Mouse (Mus musculus) embryonic facial prominence, embryonic 11.5 days (tissue): Measurements from ENCODE around the gene Pbxip1. TPM values are rescaled to one million over a fixed set of nuclear protein-coding genes. Genes with fewer than 3 reads are reported as not detected.

Experiments
- ATAC-seq: fragments of 200-750 bp; cut with Nextera tagmentation; replicated peaks from 2 replicates; pipeline ENCODE4 v1.8.0; 2017; ENCODE audit warnings: low read depth; ENCODE audit not compliant: insufficient number of reproducible peaks, low FRiP score, low TSS enrichment
- DNase-seq: peaks from one replicate; pipeline ENCODE4 v3.0.0-alpha.2; 2015; ENCODE audit warnings: low spot score
- H3K27ac ChIP-seq: fragments of 300-500 bp; sonication (generic); replicated peaks from 2 replicates; pipeline ENCODE4 v1.5.1; 2014; ENCODE audit warnings: mild to moderate bottlenecking, low read depth, low read length, control low read depth
- H3K27me3 ChIP-seq: fragments of 300-500 bp; sonication (generic); 2 replicates; pipeline ENCODE4 v1.6.1; 2014; ENCODE audit warnings: mild to moderate bottlenecking, low read length, moderate library complexity, mixed read lengths; ENCODE audit not compliant: control insufficient read depth, insufficient read depth
- H3K36me3 ChIP-seq: fragments of 300-500 bp; sonication (generic); replicated peaks from 2 replicates; pipeline ENCODE4 v1.6.1; 2014; ENCODE audit warnings: low read depth, mild to moderate bottlenecking, low read length, moderate library complexity, mixed read lengths; ENCODE audit not compliant: control insufficient read depth, insufficient read depth
- H3K4me1 ChIP-seq: fragments of 300-500 bp; sonication (generic); 2 replicates; pipeline ENCODE4 v1.6.1; 2014; ENCODE audit warnings: low read length, mixed read lengths; ENCODE audit not compliant: control insufficient read depth, insufficient read depth
- H3K4me2 ChIP-seq: fragments of 300-500 bp; sonication (generic); 2 replicates; pipeline ENCODE4 v1.6.1; 2014; ENCODE audit warnings: low read depth, mild to moderate bottlenecking, control low read depth, low read length, moderate library complexity
- H3K4me3 ChIP-seq: fragments of 300-500 bp; sonication (generic); 2 replicates; pipeline ENCODE4 v1.5.1; 2014; ENCODE audit warnings: low read depth, low read length, control low read depth
- H3K9ac ChIP-seq: fragments of 300-500 bp; sonication (generic); replicated peaks from 2 replicates; pipeline ENCODE4 v1.6.1; 2014; ENCODE audit warnings: mild to moderate bottlenecking, control low read depth, low read length
- H3K9me3 ChIP-seq: fragments of 300-500 bp; sonication (generic); replicated peaks from 2 replicates; pipeline ENCODE4 v1.6.1; 2016; ENCODE audit warnings: mild to moderate bottlenecking, low read length, inconsistent platforms, mixed read lengths; ENCODE audit not compliant: control insufficient read depth
- WGBS: fragments of 180-500 bp; shearing (Covaris S2); extraction: QIAGEN DNeasy Blood & Tissue Kit; methylation state at CpG from one replicate; pipeline ENCODE4 v1.1.7; 2014; 5-methylcytosine and 5-hydroxymethylcytosine counted together
- polyA plus RNA-seq: library from polyadenylated mRNA; unstranded; fragments of >200 nt; fragmentation: Nextera tagmentation; extraction: Ambion mirVana; gene quantifications from 2 replicates; pipeline ENCODE4 v1.2.1, GENCODE M21; 2014

Gene Pbxip1
- polyA plus RNA-seq, 1 experiment from 2014 or later = 9.1 TPM

- H3K27ac ChIP-seq = no peak overlapping the region
- H3K27me3 ChIP-seq = peaks cover 20% of the 10 kb centered on the region
These were observed 44.6 kb upstream of the Pbxip1 start for GRCm38 (mm10) chr3:89391663-89392511.

GRCm38 (mm10) chr3:89392871-89393311 lies 43.6 kb upstream of the Pbxip1 start:
- DNase-seq = no peak
- peak overlapping the region; percentile 43 for H3K4me3 ChIP-seq
- peaks cover 16% of the 10 kb centered on the region for H3K4me1 ChIP-seq
- under 1% methylated on average over 21 of the region's 24 CpGs for WGBS
- no peak for ATAC-seq
- H3K4me2 ChIP-seq = peak overlapping the region; percentile 83
- H3K27me3 ChIP-seq = peaks cover 20% of the 10 kb centered on the region
- H3K27ac ChIP-seq = no peak overlapping the region
- H3K9ac ChIP-seq = peak overlapping the region; percentile 37; the same call in 1 of the 2 replicates
- no peaks in the 10 kb centered on the region for H3K9me3 ChIP-seq
- H3K36me3 ChIP-seq = no peaks in the 10 kb centered on the region

More at GRCm38 (mm10) chr3:89391663-89392511, 44.6 kb upstream of the Pbxip1 start:
- ATAC-seq = no peak
- DNase-seq = peak; percentile 61
- Histone ChIP-seq H3K4me2 (peak overlapping the region; percentile 83), H3K4me3 (peak overlapping the region; percentile 43), H3K9me3 (no peaks in the 10 kb centered on the region), H3K4me1 (peaks cover 16% of the 10 kb centered on the region), H3K9ac (peak overlapping the region; percentile 56), H3K36me3 (no peaks in the 10 kb centered on the region)
- under 1% methylated on average over 53 of the region's 56 CpGs for WGBS

GRCm38 (mm10) chr3:89393605-89394004 lies 42.9 kb upstream of the Pbxip1 start:
- peak; percentile 96 for DNase-seq
- WGBS = under 1% methylated on average over 15 of the region's 15 CpGs

GRCm38 (mm10) chr3:89394006-89394893 lies 42.3 kb upstream of the Pbxip1 start, which contains the start of gene Zbtb7b:
Gene Zbtb7b, minus strand, starts transcription at chr3:89394776.
- peak within 1 kb of the TSS; percentile 83 for H3K4me2 ChIP-seq

More at GRCm38 (mm10) chr3:89393605-89394004, 42.9 kb upstream of the Pbxip1 start:
- H3K27me3 ChIP-seq = peaks cover 20% of the 10 kb centered on the region
- H3K4me3 ChIP-seq = peak overlapping the region; percentile 43
- no peaks in the 10 kb centered on the region for H3K9me3 ChIP-seq
- peak overlapping the region; percentile 83 for H3K4me2 ChIP-seq
- no peaks in the 10 kb centered on the region for H3K36me3 ChIP-seq
- H3K27ac ChIP-seq = peak overlapping the region; percentile 1; the same call in 1 of the 2 replicates
- peak overlapping the region; percentile 39 for H3K9ac ChIP-seq
- peak; percentile 95 for ATAC-seq
- peaks cover 16% of the 10 kb centered on the region for H3K4me1 ChIP-seq

GRCm38 (mm10) chr3:89394894-89395256 lies 41.6 kb upstream of the Pbxip1 start:
- no peak for ATAC-seq
- DNase-seq = peak; percentile 93
- no peak overlapping the region; the same call in 1 of the 2 replicates for H3K27ac ChIP-seq
- H3K9ac ChIP-seq = no peak overlapping the region
- H3K4me3 ChIP-seq = peak overlapping the region; percentile 43
- H3K4me1 ChIP-seq = peaks cover 16% of the 10 kb centered on the region
- H3K4me2 ChIP-seq = peak overlapping the region; percentile 83
- H3K36me3 ChIP-seq = no peaks in the 10 kb centered on the region
- peaks cover 20% of the 10 kb centered on the region for H3K27me3 ChIP-seq
- no peaks in the 10 kb centered on the region for H3K9me3 ChIP-seq
- 1% methylated on average over 12 of the region's 12 CpGs for WGBS

More at GRCm38 (mm10) chr3:89394006-89394893, 42.3 kb upstream of the Pbxip1 start, which contains the start of gene Zbtb7b:
- H3K27ac ChIP-seq = peak within 1 kb of the TSS; percentile 1; the same call in 1 of the 2 replicates
- no peaks in the 10 kb centered on the region for H3K36me3 ChIP-seq
- peak within 1 kb of the TSS; percentile 45 for H3K4me3 ChIP-seq
- DNase-seq (peak; percentile 74), ATAC-seq (peak; percentile 46)
- H3K9me3 ChIP-seq = no peaks in the 10 kb centered on the region
- WGBS = under 1% methylated on average over 39 of the region's 42 CpGs
- H3K27me3 ChIP-seq = peaks cover 20% of the 10 kb centered on the region
- H3K4me1 ChIP-seq = peaks cover 16% of the 10 kb centered on the region
- H3K9ac ChIP-seq = peak within 1 kb of the TSS; percentile 50

GRCm38 (mm10) chr3:89395419-89395805 lies 41.1 kb upstream of the Pbxip1 start:
- peaks cover 16% of the 10 kb centered on the region for H3K4me1 ChIP-seq
- H3K9ac ChIP-seq = peak overlapping the region; percentile 50; the same call in 1 of the 2 replicates
- ATAC-seq (no peak), DNase-seq (peak; percentile 28)
- H3K4me2 ChIP-seq = peak overlapping the region; percentile 83
- no peaks in the 10 kb centered on the region for H3K9me3 ChIP-seq
- H3K36me3 ChIP-seq = no peaks in the 10 kb centered on the region
- peaks cover 20% of the 10 kb centered on the region for H3K27me3 ChIP-seq
- no peak overlapping the region for H3K27ac ChIP-seq
- WGBS = under 1% methylated on average over 10 of the region's 10 CpGs
- peak overlapping the region; percentile 45 for H3K4me3 ChIP-seq

- H3K9me3 ChIP-seq = no peaks in the 10 kb centered on the region
These were observed 40.5 kb upstream of the Pbxip1 start for GRCm38 (mm10) chr3:89395806-89396653.

More at GRCm38 (mm10) chr3:89395806-89396653, 40.5 kb upstream of the Pbxip1 start:
- Histone ChIP-seq H3K4me1 (peaks cover 16% of the 10 kb centered on the region), H3K9ac (peak overlapping the region; percentile 50), H3K36me3 (no peaks in the 10 kb centered on the region), H3K4me3 (peak overlapping the region; percentile 45), H3K4me2 (peak overlapping the region; percentile 83), H3K27ac (0 out of 2 replicates have a peak overlapping the region, but pooled peaks have one; percentile 2), H3K27me3 (peaks cover 19% of the 10 kb centered on the region)
- ATAC-seq = no peak
- DNase-seq = peak; percentile 91
- WGBS = under 1% methylated on average over 42 of the region's 44 CpGs
